Mouse (Mus musculus): Measurements from ENCODE around the gene Pacrg. TPM values are rescaled to one million over a fixed set of nuclear protein-coding genes. Genes with fewer than 3 reads are reported as not detected.

Pacrg gene
- polyA plus RNA-seq, 1 experiment from 2014 or later, result 3.7 TPM

- H3K9me3 ChIP-seq (ENCODE audit: control insufficient read depth, low read length), result no peaks in the 10 kb centered on the region
- no peaks in the 10 kb centered on the region for H3K27me3 ChIP-seq (ENCODE audit: control insufficient read depth, insufficient read depth, low read depth, low read length)
- H3K9ac ChIP-seq (ENCODE audit: low read length), result no peak overlapping the region
- no peak overlapping the region for H3K4me3 ChIP-seq (ENCODE audit: low read length)
- no peak overlapping the region for H3K27ac ChIP-seq (ENCODE audit: low read length)
- 68% methylated on average over 8 of the region's 8 CpGs for WGBS
- H3K4me1 ChIP-seq (replicated peaks; ENCODE audit: control insufficient read depth, insufficient read depth, low read length), result no peaks in the 10 kb centered on the region
- ATAC-seq (ENCODE audit: low read depth), result no peak
- no peak overlapping the region for H3K4me2 ChIP-seq (ENCODE audit: low read depth, low read length)
- no peaks in the 10 kb centered on the region for H3K36me3 ChIP-seq (ENCODE audit: control insufficient read depth, insufficient read depth, low read length)
Observed at GRCm38 (mm10) chr17:10635955-10636470, 204.1 kb downstream of the Pacrg start.

- Histone ChIP-seq H3K9ac (ENCODE audit: low read length) (no peak overlapping the region), H3K27ac (ENCODE audit: low read length) (no peak overlapping the region), H3K27me3 (ENCODE audit: control insufficient read depth, insufficient read depth, low read depth, low read length) (no peaks in the 10 kb centered on the region), H3K4me2 (ENCODE audit: low read depth, low read length) (no peak overlapping the region), H3K36me3 (ENCODE audit: control insufficient read depth, insufficient read depth, low read length) (no peaks in the 10 kb centered on the region), H3K4me1 (replicated peaks; ENCODE audit: control insufficient read depth, insufficient read depth, low read length) (no peaks in the 10 kb centered on the region), H3K9me3 (ENCODE audit: control insufficient read depth, low read length) (no peaks in the 10 kb centered on the region), H3K4me3 (ENCODE audit: low read length) (no peak overlapping the region)
- ATAC-seq (ENCODE audit: low read depth), result no peak
- WGBS, result 92% methylated on average over 11 of the region's 11 CpGs
Observed at GRCm38 (mm10) chr17:10635470-10635869, 204.6 kb downstream of the Pacrg start.

DNA sequence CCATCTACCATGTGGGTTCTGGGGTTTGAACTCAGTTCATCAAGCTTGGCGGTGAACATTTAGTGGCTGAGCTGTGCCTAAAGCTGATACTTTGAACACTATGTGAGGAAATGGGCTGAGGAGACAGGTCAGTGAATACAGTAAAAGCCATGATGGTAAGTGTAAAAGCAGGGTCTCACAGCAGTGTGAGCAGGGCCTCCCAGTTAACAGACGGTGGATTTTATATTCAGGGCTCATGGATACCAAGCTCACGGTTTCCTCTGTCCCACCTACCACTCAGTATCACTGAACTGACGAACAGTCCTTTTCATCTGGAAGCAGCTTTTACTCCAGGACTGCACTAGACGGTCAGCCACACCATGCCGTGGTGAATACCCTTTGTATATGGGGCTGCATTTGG lies 205.1 kb downstream of the Pacrg start:
- no peak overlapping the region for H3K27ac ChIP-seq (ENCODE audit: low read length)
- H3K4me3 ChIP-seq (ENCODE audit: low read length), result no peak overlapping the region
- WGBS, result 92% methylated on average over 6 of the region's 6 CpGs
- no peaks in the 10 kb centered on the region for H3K36me3 ChIP-seq (ENCODE audit: control insufficient read depth, insufficient read depth, low read length)
- no peaks in the 10 kb centered on the region for H3K4me1 ChIP-seq (replicated peaks; ENCODE audit: control insufficient read depth, insufficient read depth, low read length)
- ATAC-seq (ENCODE audit: low read depth), result no peak
- no peaks in the 10 kb centered on the region for H3K27me3 ChIP-seq (ENCODE audit: control insufficient read depth, insufficient read depth, low read depth, low read length)
- H3K4me2 ChIP-seq (ENCODE audit: low read depth, low read length), result no peak overlapping the region
- no peaks in the 10 kb centered on the region for H3K9me3 ChIP-seq (ENCODE audit: control insufficient read depth, low read length)
- H3K9ac ChIP-seq (ENCODE audit: low read length), result no peak overlapping the region

DNA sequence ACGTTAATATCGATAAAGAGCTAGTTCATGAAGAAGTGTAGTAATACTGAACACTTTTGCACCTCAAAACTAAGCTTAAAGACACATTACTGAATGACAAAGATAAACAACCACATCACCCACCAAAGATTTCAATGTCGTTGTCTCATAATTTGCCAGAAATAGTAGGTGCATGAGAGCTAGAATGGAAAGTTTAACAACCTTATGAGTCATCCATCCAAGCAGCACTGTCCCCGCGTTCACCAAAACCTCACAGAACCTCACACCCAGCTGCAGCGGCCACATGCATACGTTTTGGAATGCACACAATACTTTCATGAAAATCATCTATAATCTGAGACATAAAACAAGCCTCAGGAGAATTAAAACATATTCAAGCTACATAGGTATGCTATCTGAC lies 206.3 kb downstream of the Pacrg start:
- no peak for ATAC-seq (ENCODE audit: low read depth)
- Histone ChIP-seq H3K36me3 (ENCODE audit: control insufficient read depth, insufficient read depth, low read length) (no peaks in the 10 kb centered on the region), H3K9ac (ENCODE audit: low read length) (no peak overlapping the region), H3K27me3 (ENCODE audit: control insufficient read depth, insufficient read depth, low read depth, low read length) (no peaks in the 10 kb centered on the region), H3K9me3 (ENCODE audit: control insufficient read depth, low read length) (no peaks in the 10 kb centered on the region), H3K4me3 (ENCODE audit: low read length) (no peak overlapping the region), H3K27ac (ENCODE audit: low read length) (no peak overlapping the region), H3K4me2 (ENCODE audit: low read depth, low read length) (no peak overlapping the region), H3K4me1 (replicated peaks; ENCODE audit: control insufficient read depth, insufficient read depth, low read length) (no peaks in the 10 kb centered on the region)
- WGBS, result 80% methylated on average over 7 of the region's 7 CpGs

- H3K9ac ChIP-seq (ENCODE audit: low read length), result no peak overlapping the region
- no peak overlapping the region for H3K4me3 ChIP-seq (ENCODE audit: low read length)
- no peaks in the 10 kb centered on the region for H3K36me3 ChIP-seq (ENCODE audit: control insufficient read depth, insufficient read depth, low read length)
- no peak overlapping the region for H3K27ac ChIP-seq (ENCODE audit: low read length)
- no peaks in the 10 kb centered on the region for H3K27me3 ChIP-seq (ENCODE audit: control insufficient read depth, insufficient read depth, low read depth, low read length)
- no peaks in the 10 kb centered on the region for H3K4me1 ChIP-seq (replicated peaks; ENCODE audit: control insufficient read depth, insufficient read depth, low read length)
- H3K4me2 ChIP-seq (ENCODE audit: low read depth, low read length), result no peak overlapping the region
- no peak for ATAC-seq (ENCODE audit: low read depth)
- no peaks in the 10 kb centered on the region for H3K9me3 ChIP-seq (ENCODE audit: control insufficient read depth, low read length)
- 77% methylated on average over 4 of the region's 4 CpGs for WGBS
Observed at GRCm38 (mm10) chr17:10628240-10628639, 211.9 kb downstream of the Pacrg start.

- no peaks in the 10 kb centered on the region for H3K9me3 ChIP-seq (ENCODE audit: control insufficient read depth, low read length)
- H3K27me3 ChIP-seq (ENCODE audit: control insufficient read depth, insufficient read depth, low read depth, low read length), result no peaks in the 10 kb centered on the region
- no peak overlapping the region for H3K4me2 ChIP-seq (ENCODE audit: low read depth, low read length)
- H3K27ac ChIP-seq (ENCODE audit: low read length), result no peak overlapping the region
- H3K4me1 ChIP-seq (replicated peaks; ENCODE audit: control insufficient read depth, insufficient read depth, low read length), result no peaks in the 10 kb centered on the region
- no peak for ATAC-seq (ENCODE audit: low read depth)
- WGBS, result 53% methylated on average over 2 of the region's 2 CpGs
- no peaks in the 10 kb centered on the region for H3K36me3 ChIP-seq (ENCODE audit: control insufficient read depth, insufficient read depth, low read length)
- H3K9ac ChIP-seq (ENCODE audit: low read length), result no peak overlapping the region
- no peak overlapping the region for H3K4me3 ChIP-seq (ENCODE audit: low read length)
Observed at GRCm38 (mm10) chr17:10627476-10627875, 212.6 kb downstream of the Pacrg start.

DNA sequence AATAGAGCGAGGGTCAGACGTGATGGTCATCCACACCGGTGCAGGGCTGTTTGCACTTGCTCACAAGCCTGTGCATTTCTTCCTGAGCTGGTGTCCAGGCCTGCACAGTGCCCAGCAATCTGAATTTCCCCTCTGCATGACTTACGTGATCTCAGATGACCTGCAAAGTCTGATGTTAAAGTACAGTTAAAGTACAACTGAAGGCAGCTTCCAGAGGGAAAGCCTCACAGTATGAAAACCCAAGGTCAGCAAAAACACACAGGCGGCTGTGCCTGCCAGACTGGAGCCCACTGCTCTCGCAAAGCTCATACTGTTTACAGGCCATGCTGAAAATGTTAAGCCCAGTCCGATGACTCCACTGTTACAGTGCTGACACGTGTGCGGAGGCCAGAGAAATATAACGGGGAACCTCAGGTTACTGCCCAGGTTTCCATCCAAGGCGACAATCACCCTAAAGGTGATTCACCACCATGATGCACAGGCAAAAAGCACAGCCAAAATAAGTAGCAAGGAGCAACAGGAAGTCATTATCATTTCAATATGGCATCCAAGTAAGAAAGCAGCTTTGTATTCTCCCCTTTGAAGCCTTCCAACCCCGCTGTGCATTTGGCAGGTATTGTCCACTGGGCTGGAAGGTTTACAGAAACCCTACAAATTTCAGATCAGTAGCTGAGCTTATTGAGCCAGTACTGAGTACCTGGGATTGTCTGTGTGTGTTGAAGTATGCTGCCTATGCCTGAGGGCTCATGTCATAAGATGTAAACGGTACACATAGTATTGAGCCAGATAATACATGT lies 213.6 kb downstream of the Pacrg start:
- Histone ChIP-seq H3K4me3 (ENCODE audit: low read length) (no peak overlapping the region), H3K27ac (ENCODE audit: low read length) (no peak overlapping the region), H3K9ac (ENCODE audit: low read length) (no peak overlapping the region), H3K4me1 (replicated peaks; ENCODE audit: control insufficient read depth, insufficient read depth, low read length) (no peaks in the 10 kb centered on the region), H3K36me3 (ENCODE audit: control insufficient read depth, insufficient read depth, low read length) (no peaks in the 10 kb centered on the region), H3K4me2 (ENCODE audit: low read depth, low read length) (no peak overlapping the region), H3K9me3 (ENCODE audit: control insufficient read depth, low read length) (no peaks in the 10 kb centered on the region), H3K27me3 (ENCODE audit: control insufficient read depth, insufficient read depth, low read depth, low read length) (no peaks in the 10 kb centered on the region)
- 80% methylated on average over 13 of the region's 13 CpGs for WGBS
- no peak for ATAC-seq (ENCODE audit: low read depth)

- no peak overlapping the region for H3K4me3 ChIP-seq (ENCODE audit: low read length)
- no peak for ATAC-seq (ENCODE audit: low read depth)
- no peaks in the 10 kb centered on the region for H3K4me1 ChIP-seq (replicated peaks; ENCODE audit: control insufficient read depth, insufficient read depth, low read length)
- no peak overlapping the region for H3K9ac ChIP-seq (ENCODE audit: low read length)
- H3K4me2 ChIP-seq (ENCODE audit: low read depth, low read length), result no peak overlapping the region
- no peak overlapping the region for H3K27ac ChIP-seq (ENCODE audit: low read length)
- H3K36me3 ChIP-seq (ENCODE audit: control insufficient read depth, insufficient read depth, low read length), result no peaks in the 10 kb centered on the region
- no peaks in the 10 kb centered on the region for H3K27me3 ChIP-seq (ENCODE audit: control insufficient read depth, insufficient read depth, low read depth, low read length)
- no peaks in the 10 kb centered on the region for H3K9me3 ChIP-seq (ENCODE audit: control insufficient read depth, low read length)
- WGBS, result 72% methylated on average over 6 of the region's 6 CpGs
Observed at GRCm38 (mm10) chr17:10624699-10625424, 215.2 kb downstream of the Pacrg start.

- Histone ChIP-seq H3K4me1 (replicated peaks; ENCODE audit: control insufficient read depth, insufficient read depth, low read length) (no peaks in the 10 kb centered on the region), H3K4me2 (ENCODE audit: low read depth, low read length) (no peak overlapping the region), H3K27ac (ENCODE audit: low read length) (no peak overlapping the region), H3K4me3 (ENCODE audit: low read length) (no peak overlapping the region), H3K9ac (ENCODE audit: low read length) (no peak overlapping the region), H3K9me3 (ENCODE audit: control insufficient read depth, low read length) (no peaks in the 10 kb centered on the region), H3K36me3 (ENCODE audit: control insufficient read depth, insufficient read depth, low read length) (no peaks in the 10 kb centered on the region), H3K27me3 (ENCODE audit: control insufficient read depth, insufficient read depth, low read depth, low read length) (no peaks in the 10 kb centered on the region)
- ATAC-seq (ENCODE audit: low read depth), result no peak
- 57% methylated on average over 2 of the region's 2 CpGs for WGBS
Observed at GRCm38 (mm10) chr17:10620621-10621020, 219.5 kb downstream of the Pacrg start.
